Mouse (Mus musculus): Measurements from ENCODE around the gene Sipa1l1. TPM values are rescaled to one million over a fixed set of nuclear protein-coding genes. Genes with fewer than 3 reads are reported as not detected.

Gene Sipa1l1
- polyA plus RNA-seq, 1 experiment from 2014 or later: 37.2 TPM

GRCm38 (mm10) chr12:82399971-82400720 lies 231.0 kb downstream of the Sipa1l1 start:
- H3K36me3 ChIP-seq (ENCODE audit: control insufficient read depth, insufficient read depth, low read length): peaks cover 8% of the 10 kb centered on the region; the same call in 1 of the 2 replicates

GRCm38 (mm10) chr12:82400783-82401182 lies 231.7 kb downstream of the Sipa1l1 start:
- Histone ChIP-seq H3K36me3 (ENCODE audit: control insufficient read depth, insufficient read depth, low read length) (peaks cover 8% of the 10 kb centered on the region; the same call in 1 of the 2 replicates), H3K9ac (ENCODE audit: low read depth, low read length) (no peak overlapping the region), H3K9me3 (replicated peaks; ENCODE audit: control insufficient read depth, low read length) (no peaks in the 10 kb centered on the region), H3K4me1 (ENCODE audit: control insufficient read depth, insufficient read depth, low read length) (no peaks in the 10 kb centered on the region), H3K27me3 (ENCODE audit: control insufficient read depth, insufficient read depth, low read length) (no peaks in the 10 kb centered on the region), H3K4me3 (ENCODE audit: low read depth, low read length) (no peak overlapping the region), H3K27ac (ENCODE audit: low read depth, low read length) (no peak overlapping the region), H3K4me2 (no peak overlapping the region)
- no peak for ATAC-seq (replicated peaks; ENCODE audit: insufficient number of reproducible peaks, low FRiP score, low TSS enrichment)
- WGBS (ENCODE audit: insufficient replicate concordance): 76% methylated on average over 7 of the region's 7 CpGs

More at GRCm38 (mm10) chr12:82399971-82400720, 231.0 kb downstream of the Sipa1l1 start:
- peaks cover 2% of the 10 kb centered on the region; the same call in 1 of the 2 replicates for H3K4me1 ChIP-seq (ENCODE audit: control insufficient read depth, insufficient read depth, low read length)
- no peak overlapping the region for H3K4me2 ChIP-seq
- H3K27me3 ChIP-seq (ENCODE audit: control insufficient read depth, insufficient read depth, low read length): no peaks in the 10 kb centered on the region
- no peaks in the 10 kb centered on the region for H3K9me3 ChIP-seq (replicated peaks; ENCODE audit: control insufficient read depth, low read length)
- H3K27ac ChIP-seq (ENCODE audit: low read depth, low read length): no peak overlapping the region
- H3K9ac ChIP-seq (ENCODE audit: low read depth, low read length): no peak overlapping the region
- 86% methylated on average over 6 of the region's 6 CpGs for WGBS (ENCODE audit: insufficient replicate concordance)
- ATAC-seq (replicated peaks; ENCODE audit: insufficient number of reproducible peaks, low FRiP score, low TSS enrichment): no peak
- no peak overlapping the region for H3K4me3 ChIP-seq (ENCODE audit: low read depth, low read length)

- ATAC-seq (replicated peaks; ENCODE audit: insufficient number of reproducible peaks, low FRiP score, low TSS enrichment): no peak
- WGBS (ENCODE audit: insufficient replicate concordance): 81% methylated on average over 4 of the region's 4 CpGs
- no peak overlapping the region for H3K4me3 ChIP-seq (ENCODE audit: low read depth, low read length)
- H3K4me1 ChIP-seq (ENCODE audit: control insufficient read depth, insufficient read depth, low read length): no peaks in the 10 kb centered on the region
- H3K36me3 ChIP-seq (ENCODE audit: control insufficient read depth, insufficient read depth, low read length): peaks cover 8% of the 10 kb centered on the region; the same call in 1 of the 2 replicates
- no peak overlapping the region for H3K9ac ChIP-seq (ENCODE audit: low read depth, low read length)
- no peak overlapping the region for H3K27ac ChIP-seq (ENCODE audit: low read depth, low read length)
- no peaks in the 10 kb centered on the region for H3K9me3 ChIP-seq (replicated peaks; ENCODE audit: control insufficient read depth, low read length)
- H3K27me3 ChIP-seq (ENCODE audit: control insufficient read depth, insufficient read depth, low read length): no peaks in the 10 kb centered on the region
- no peak overlapping the region for H3K4me2 ChIP-seq
Observed at GRCm38 (mm10) chr12:82401440-82401839, 232.3 kb downstream of the Sipa1l1 start.

- H3K27ac ChIP-seq (ENCODE audit: low read depth, low read length): no peak overlapping the region
- 74% methylated on average over 9 of the region's 9 CpGs for WGBS (ENCODE audit: insufficient replicate concordance)
- ATAC-seq (replicated peaks; ENCODE audit: insufficient number of reproducible peaks, low FRiP score, low TSS enrichment): no peak
Observed at GRCm38 (mm10) chr12:82402635-82403034, 233.5 kb downstream of the Sipa1l1 start.

GRCm38 (mm10) chr12:82407531-82408255 lies 238.6 kb downstream of the Sipa1l1 start:
- H3K4me3 ChIP-seq (ENCODE audit: low read depth, low read length): no peak overlapping the region
- H3K27me3 ChIP-seq (ENCODE audit: control insufficient read depth, insufficient read depth, low read length): no peaks in the 10 kb centered on the region
- 73% methylated on average over 5 of the region's 5 CpGs for WGBS (ENCODE audit: insufficient replicate concordance)
- no peak overlapping the region for H3K9ac ChIP-seq (ENCODE audit: low read depth, low read length)
- H3K9me3 ChIP-seq (replicated peaks; ENCODE audit: control insufficient read depth, low read length): no peaks in the 10 kb centered on the region
- no peak overlapping the region for H3K27ac ChIP-seq (ENCODE audit: low read depth, low read length)
- ATAC-seq (replicated peaks; ENCODE audit: insufficient number of reproducible peaks, low FRiP score, low TSS enrichment): no peak
- H3K4me2 ChIP-seq: no peak overlapping the region
- peaks cover 8% of the 10 kb centered on the region; the same call in 1 of the 2 replicates for H3K36me3 ChIP-seq (ENCODE audit: control insufficient read depth, insufficient read depth, low read length)
- H3K4me1 ChIP-seq (ENCODE audit: control insufficient read depth, insufficient read depth, low read length): peaks cover 17% of the 10 kb centered on the region

More at GRCm38 (mm10) chr12:82402635-82403034, 233.5 kb downstream of the Sipa1l1 start:
- Histone ChIP-seq H3K4me2 (no peak overlapping the region), H3K9me3 (replicated peaks; ENCODE audit: control insufficient read depth, low read length) (no peaks in the 10 kb centered on the region), H3K4me1 (ENCODE audit: control insufficient read depth, insufficient read depth, low read length) (no peaks in the 10 kb centered on the region), H3K27me3 (ENCODE audit: control insufficient read depth, insufficient read depth, low read length) (no peaks in the 10 kb centered on the region), H3K4me3 (ENCODE audit: low read depth, low read length) (no peak overlapping the region), H3K9ac (ENCODE audit: low read depth, low read length) (no peak overlapping the region), H3K36me3 (ENCODE audit: control insufficient read depth, insufficient read depth, low read length) (peaks cover 5% of the 10 kb centered on the region; the same call in 1 of the 2 replicates)

- ATAC-seq (replicated peaks; ENCODE audit: insufficient number of reproducible peaks, low FRiP score, low TSS enrichment): no peak
- no peaks in the 10 kb centered on the region for H3K27me3 ChIP-seq (ENCODE audit: control insufficient read depth, insufficient read depth, low read length)
- 82% methylated on average over 6 of the region's 6 CpGs for WGBS (ENCODE audit: insufficient replicate concordance)
- peaks cover 17% of the 10 kb centered on the region for H3K4me1 ChIP-seq (ENCODE audit: control insufficient read depth, insufficient read depth, low read length)
- H3K36me3 ChIP-seq (ENCODE audit: control insufficient read depth, insufficient read depth, low read length): peaks cover 5% of the 10 kb centered on the region; the same call in 1 of the 2 replicates
- no peak overlapping the region for H3K4me3 ChIP-seq (ENCODE audit: low read depth, low read length)
- H3K27ac ChIP-seq (ENCODE audit: low read depth, low read length): no peak overlapping the region
- H3K9me3 ChIP-seq (replicated peaks; ENCODE audit: control insufficient read depth, low read length): no peaks in the 10 kb centered on the region
- no peak overlapping the region for H3K9ac ChIP-seq (ENCODE audit: low read depth, low read length)
- H3K4me2 ChIP-seq: no peak overlapping the region
Observed at GRCm38 (mm10) chr12:82408486-82408885, 239.4 kb downstream of the Sipa1l1 start.

GRCm38 (mm10) chr12:82409686-82410472 lies 240.8 kb downstream of the Sipa1l1 start:
- H3K4me2 ChIP-seq: no peak overlapping the region
- no peak overlapping the region for H3K4me3 ChIP-seq (ENCODE audit: low read depth, low read length)
- no peak overlapping the region for H3K9ac ChIP-seq (ENCODE audit: low read depth, low read length)
- H3K36me3 ChIP-seq (ENCODE audit: control insufficient read depth, insufficient read depth, low read length): peaks cover 3% of the 10 kb centered on the region; the same call in 1 of the 2 replicates
- H3K4me1 ChIP-seq (ENCODE audit: control insufficient read depth, insufficient read depth, low read length): peaks cover 18% of the 10 kb centered on the region
- H3K27me3 ChIP-seq (ENCODE audit: control insufficient read depth, insufficient read depth, low read length): no peaks in the 10 kb centered on the region
- no peaks in the 10 kb centered on the region for H3K9me3 ChIP-seq (replicated peaks; ENCODE audit: control insufficient read depth, low read length)
- H3K27ac ChIP-seq (ENCODE audit: low read depth, low read length): no peak overlapping the region
- 53% methylated on average over 7 of the region's 7 CpGs for WGBS (ENCODE audit: insufficient replicate concordance)
- no peak for ATAC-seq (replicated peaks; ENCODE audit: insufficient number of reproducible peaks, low FRiP score, low TSS enrichment)

GRCm38 (mm10) chr12:82412291-82413032 lies 243.3 kb downstream of the Sipa1l1 start:
- Histone ChIP-seq H3K9me3 (replicated peaks; ENCODE audit: control insufficient read depth, low read length) (no peaks in the 10 kb centered on the region), H3K4me2 (no peak overlapping the region), H3K4me3 (ENCODE audit: low read depth, low read length) (no peak overlapping the region), H3K27ac (ENCODE audit: low read depth, low read length) (peak overlapping the region; percentile 17), H3K27me3 (ENCODE audit: control insufficient read depth, insufficient read depth, low read length) (no peaks in the 10 kb centered on the region), H3K4me1 (ENCODE audit: control insufficient read depth, insufficient read depth, low read length) (peaks cover 35% of the 10 kb centered on the region), H3K9ac (ENCODE audit: low read depth, low read length) (no peak overlapping the region), H3K36me3 (ENCODE audit: control insufficient read depth, insufficient read depth, low read length) (peaks cover 9% of the 10 kb centered on the region)
- 60% methylated on average over 3 of the region's 3 CpGs for WGBS (ENCODE audit: insufficient replicate concordance)
- no peak for ATAC-seq (replicated peaks; ENCODE audit: insufficient number of reproducible peaks, low FRiP score, low TSS enrichment)
